Mouse (Mus musculus): ENCODE results near the gene Gm614. TPM values are rescaled to one million over a fixed set of nuclear protein-coding genes. Genes with fewer than 3 reads are reported as not detected.

The Gm614 gene
- total RNA-seq, 2 experiments from 2014 or later: not detected

- DNase-seq (ENCODE audit: extremely low spot score in 1 of 2, low spot score in 2 of 2): no peak
- intact Hi-C loops (cut with DNase I): loop anchor here (5.0 kb wide), 1 partner anchor 154 kb away; no protein-coding TSS in a partner anchor
- H3K27ac ChIP-seq: no peak overlapping the region
- no peak for TF ChIP-seq CTCF (IDR thresholded peaks at IDR 0.05)
- no peak overlapping the region for H3K4me3 ChIP-seq
Observed at GRCm38 (mm10) chrX:101285953-101286670, 22.3 kb upstream of the Gm614 start.

DNA sequence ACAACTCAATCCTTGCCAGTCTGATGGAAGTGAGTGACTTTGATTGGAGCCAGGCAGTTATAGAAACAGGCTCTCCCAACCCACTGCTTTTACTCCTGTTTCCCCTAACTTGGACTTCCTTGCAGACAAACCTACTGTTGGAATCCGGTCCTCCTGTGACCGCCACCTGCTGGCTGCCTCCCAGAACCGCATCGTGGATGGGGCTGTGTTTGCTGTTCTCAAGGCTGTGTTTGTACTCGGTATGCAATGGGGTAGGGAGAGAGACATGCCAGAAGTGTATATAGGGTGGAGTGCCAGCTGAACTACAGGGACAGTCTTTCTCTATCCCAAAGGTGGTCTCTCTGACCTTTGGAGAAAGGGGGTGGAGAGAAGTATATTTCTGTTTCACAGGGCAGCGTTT, 21.7 kb upstream of the Gm614 start:
- DNase-seq (ENCODE audit: extremely low spot score in 1 of 2, low spot score in 2 of 2): peak; percentile 39 to 66
- TF ChIP-seq CTCF (IDR thresholded peaks at IDR 0.05): peak; percentile 66
- intact Hi-C loops (cut with DNase I): loop anchor here (5.0 kb wide), 1 partner anchor 153 kb away; no protein-coding TSS in a partner anchor

GRCm38 (mm10) chrX:101282813-101283212, 19.0 kb upstream of the Gm614 start:
- no peak for TF ChIP-seq CTCF (IDR thresholded peaks at IDR 0.05)
- DNase-seq (ENCODE audit: extremely low spot score in 1 of 2, low spot score in 2 of 2): no peak
- intact Hi-C loops (cut with DNase I): no loop called here
- no peak overlapping the region for H3K27ac ChIP-seq
- no peak overlapping the region for H3K4me3 ChIP-seq

More for the DNA sequence above, 21.7 kb upstream of the Gm614 start:
- Histone ChIP-seq H3K27ac (no peak overlapping the region), H3K4me3 (no peak overlapping the region)

DNA sequence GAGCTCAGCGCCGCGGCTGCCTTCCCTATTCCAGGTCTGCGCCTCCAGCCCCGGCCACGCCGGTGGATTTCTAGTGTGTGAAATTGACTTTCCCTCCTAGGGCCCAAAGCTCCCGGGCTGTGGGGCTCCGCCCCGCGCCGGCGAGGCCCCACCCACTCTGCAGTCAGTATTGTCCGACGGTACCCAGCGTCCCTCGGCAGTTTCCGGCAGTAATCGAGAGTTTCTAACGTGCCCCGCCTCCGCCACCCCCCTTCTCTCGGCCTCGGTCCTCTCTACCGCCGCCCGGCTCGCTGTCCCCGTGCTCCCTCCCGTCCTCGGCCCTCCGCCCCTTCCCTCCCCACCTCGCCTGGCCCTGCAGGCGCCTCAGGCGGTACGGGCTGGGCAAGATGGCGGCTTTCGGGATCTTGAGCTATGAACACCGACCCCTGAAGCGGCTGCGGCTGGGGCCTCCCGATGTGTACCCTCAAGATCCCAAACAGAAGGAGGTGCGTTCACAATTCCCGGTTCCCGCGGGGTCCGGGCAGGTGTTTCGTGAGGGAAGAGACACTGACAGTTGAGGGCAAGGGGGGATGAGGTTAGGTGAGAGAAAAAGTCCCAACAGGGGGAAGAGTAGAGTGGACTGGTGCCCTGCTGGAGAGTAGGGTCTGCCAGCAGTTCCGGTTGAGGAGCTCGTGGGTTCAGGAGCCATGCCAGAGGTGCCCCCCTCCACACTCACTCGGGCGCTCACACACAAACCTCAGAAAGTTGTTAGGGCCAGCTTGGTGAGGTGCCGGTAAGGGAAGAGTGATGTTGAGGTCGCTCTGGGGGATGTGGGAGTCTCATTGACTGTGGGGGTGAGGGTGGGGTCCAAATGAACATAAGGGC, 10.3 kb upstream of the Gm614 start, which contains the start of gene Med12:
TSS of gene Med12 (plus strand) at position 156 of the 864 bp plus-strand sequence.
- H3K4me3 ChIP-seq: peak within 1 kb of the TSS; percentile 60
- no peak for TF ChIP-seq CTCF (IDR thresholded peaks at IDR 0.05)
- intact Hi-C loops (cut with DNase I): loop anchor here (1.0 to 5.0 kb wide), 2 partner anchors 20 to 52 kb away; partner anchors contain the start of genes Foxo4 and Snx12
- peak; percentile 76 to 80 for DNase-seq (ENCODE audit: extremely low spot score in 1 of 2, low spot score in 2 of 2)
- peak within 1 kb of the TSS; percentile 62 for H3K27ac ChIP-seq

- Histone ChIP-seq H3K4me3 (peak overlapping the region; percentile 60), H3K27ac (no peak overlapping the region)
- no peak for TF ChIP-seq CTCF (IDR thresholded peaks at IDR 0.05)
- no peak for DNase-seq (ENCODE audit: extremely low spot score in 1 of 2, low spot score in 2 of 2)
- intact Hi-C loops (cut with DNase I): loop anchor here (5.0 kb wide), 1 partner anchor 51 kb away; the partner anchor contains the start of gene Snx12
Observed at GRCm38 (mm10) chrX:101273410-101273809, 9.6 kb upstream of the Gm614 start.

DNA sequence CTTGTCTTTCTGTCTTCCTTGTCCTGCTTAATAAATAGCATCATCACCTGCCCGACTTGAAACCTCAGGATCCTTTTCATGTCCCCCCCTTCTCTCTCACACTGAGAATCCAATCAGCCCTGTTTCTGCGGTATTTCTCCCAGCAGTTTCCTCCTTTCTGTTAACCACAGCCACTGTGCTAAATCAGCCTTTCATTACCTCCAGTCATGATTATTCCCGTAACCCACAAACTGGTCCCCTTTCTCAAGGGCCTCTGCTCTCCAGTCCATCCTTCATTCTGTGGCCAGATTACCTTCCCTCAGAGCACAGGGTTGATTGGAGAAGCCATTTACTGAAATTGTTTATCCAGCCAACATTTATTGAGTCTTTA, 4.9 kb upstream of the Gm614 start, which contains the start of gene Gm20489:
TSS of gene Gm20489 (minus strand) at position 269 of the 370 bp plus-strand sequence.
- DNase-seq (ENCODE audit: extremely low spot score in 1 of 2, low spot score in 2 of 2): no peak
- no peak for TF ChIP-seq CTCF (IDR thresholded peaks at IDR 0.05)
- no peak within 1 kb of the TSS for H3K27ac ChIP-seq
- intact Hi-C loops (cut with DNase I): no loop called here
- H3K4me3 ChIP-seq: no peak within 1 kb of the TSS

GRCm38 (mm10) chrX:101268025-101268754, 4.4 kb upstream of the Gm614 start, which contains the start of gene Il2rg:
TSS of gene Il2rg (minus strand) at chrX:101268255.
- intact Hi-C loops (cut with DNase I): no loop called here
- H3K27ac ChIP-seq: no peak within 1 kb of the TSS
- H3K4me3 ChIP-seq: no peak within 1 kb of the TSS
- TF ChIP-seq CTCF (IDR thresholded peaks at IDR 0.05): no peak
- DNase-seq (ENCODE audit: extremely low spot score in 1 of 2, low spot score in 2 of 2): no peak

- Histone ChIP-seq H3K4me3 (no peak overlapping the region), H3K27ac (no peak overlapping the region)
- TF ChIP-seq CTCF (IDR thresholded peaks at IDR 0.05): no peak
- intact Hi-C loops (cut with DNase I): no loop called here
- DNase-seq (ENCODE audit: extremely low spot score in 1 of 2, low spot score in 2 of 2): no peak
Observed at GRCm38 (mm10) chrX:101266631-101267030, 2.8 kb upstream of the Gm614 start.

- TF ChIP-seq CTCF (IDR thresholded peaks at IDR 0.05): no peak
- intact Hi-C loops (cut with DNase I): no loop called here
- H3K27ac ChIP-seq: no peak overlapping the region
- DNase-seq (ENCODE audit: extremely low spot score in 1 of 2, low spot score in 2 of 2): no peak
- no peak overlapping the region for H3K4me3 ChIP-seq
Observed at GRCm38 (mm10) chrX:101260441-101261325, 3.1 kb downstream of the Gm614 start.

GRCm38 (mm10) chrX:101256603-101257002, 7.2 kb downstream of the Gm614 start:
- intact Hi-C loops (cut with DNase I): no loop called here
- DNase-seq (ENCODE audit: extremely low spot score in 1 of 2, low spot score in 2 of 2): no peak
- no peak overlapping the region for H3K27ac ChIP-seq
- H3K4me3 ChIP-seq: no peak overlapping the region
- no peak; the same call in none of the 2 replicates for TF ChIP-seq CTCF (IDR thresholded peaks at IDR 0.05)

Data from left cerebral cortex, adult 2 months (tissue).